Mouse (Mus musculus) thymus, adult 2 months (tissue): ENCODE measurements around the gene Syt1.

Source experiments
- CTCF ChIP-seq: fragments of 200-500 bp; IDR thresholded peaks from 2 replicates; pipeline ENCODE4 v1.5.1; 2012; ENCODE audit warnings: mild to moderate bottlenecking, control low read depth, low read length, moderate library complexity, borderline replicate concordance; ENCODE audit not compliant: control insufficient read depth, poor library complexity, insufficient read depth; ENCODE audit errors: extremely low read depth
- POLR2A ChIP-seq: fragments of 200-500 bp; IDR thresholded peaks from 2 replicates; pipeline ENCODE4 v1.6.1; 2012; ENCODE audit warnings: mild to moderate bottlenecking, low read length, control low read depth, moderate library complexity; ENCODE audit not compliant: control insufficient read depth, poor library complexity, insufficient read depth; ENCODE audit errors: extremely low read depth

GRCm38 (mm10) chr10:108892441-108892840, 118.3 kb downstream of the Syt1 start:
- TF ChIP-seq CTCF = no peak
- no peak for TF ChIP-seq POLR2A
